Mouse (Mus musculus) bone marrow macrophage, adult 2 months (primary cell): ENCODE measurements around the gene 2610318N02Rik. TPM values are rescaled to one million over a fixed set of nuclear protein-coding genes. Genes with fewer than 3 reads are reported as not detected.

Source experiments
- H3K27ac ChIP-seq: 2 replicates; pipeline ENCODE4 v1.5.1; 2012; ENCODE audit warnings: low read depth, low read length; ENCODE audit not compliant: insufficient read depth
- H3K4me1 ChIP-seq: 2 replicates; pipeline ENCODE4 v1.6.1; 2012; ENCODE audit warnings: low read length; ENCODE audit not compliant: control insufficient read depth, insufficient read depth
- H3K4me3 ChIP-seq: 2 replicates; pipeline ENCODE4 v1.5.1; 2012; ENCODE audit warnings: mild to moderate bottlenecking, low read length, moderate library complexity; ENCODE audit not compliant: insufficient read depth
- CTCF ChIP-seq: IDR thresholded peaks from 2 replicates; pipeline ENCODE4 v1.5.1; 2012; ENCODE audit warnings: low read depth, mild to moderate bottlenecking, low read length, moderate library complexity
- POLR2A ChIP-seq: IDR thresholded peaks from 2 replicates; pipeline ENCODE4 v1.6.1; 2012; ENCODE audit warnings: mild to moderate bottlenecking, low read depth, low read length, borderline replicate concordance
- polyA plus RNA-seq: library from polyadenylated mRNA; stranded (reverse); fragments of >200 nt; gene quantifications from 2 replicates; pipeline ENCODE4 v1.2.4, GENCODE M21; 2012; ENCODE audit not compliant: missing spikeins, insufficient read depth, insufficient read length

Gene 2610318N02Rik
- polyA plus RNA-seq, 1 experiment: 3.7 TPM

DNA sequence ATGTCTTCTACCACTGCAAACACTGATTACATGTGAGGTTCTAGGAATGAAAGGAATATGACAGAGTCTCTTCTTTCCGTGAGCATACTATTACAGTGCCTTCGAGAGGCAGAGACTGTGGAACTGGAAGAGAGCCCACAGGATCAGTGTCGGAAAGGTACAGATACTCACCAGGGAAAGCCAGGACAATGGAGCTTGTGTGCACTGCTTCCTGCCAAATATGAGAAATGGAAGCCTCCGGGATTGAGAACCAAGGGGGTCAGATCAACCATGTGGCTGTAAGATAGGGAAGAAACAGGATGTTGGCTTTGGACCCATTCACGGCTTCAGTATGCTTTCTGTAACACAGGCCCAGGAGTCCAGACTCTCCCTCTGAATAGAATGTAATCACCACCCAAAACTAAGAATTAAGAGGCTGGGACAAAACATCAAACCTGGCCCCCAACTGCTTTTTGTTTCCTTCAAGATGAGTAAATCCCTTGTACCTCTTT is 7.6 kb downstream of the 2610318N02Rik start:
- no peaks in the 10 kb centered on the region for H3K4me1 ChIP-seq
- TF ChIP-seq POLR2A (no peak), CTCF (no peak)

GRCm38 (mm10) chr16:17110771-17111743 is 13.9 kb downstream of the 2610318N02Rik start, which contains the start of gene Ppil2:
Gene Ppil2 (minus strand): TSS chr16:17111257.
- no peak for TF ChIP-seq CTCF
- no peak for TF ChIP-seq POLR2A
- peaks cover 9% of the 10 kb centered on the region for H3K4me1 ChIP-seq
- H3K27ac ChIP-seq: peak within 1 kb of the TSS; percentile 74
- H3K4me3 ChIP-seq: peak within 1 kb of the TSS; percentile 96

More for the DNA sequence above, 7.6 kb downstream of the 2610318N02Rik start:
- no peak overlapping the region for H3K27ac ChIP-seq
- H3K4me3 ChIP-seq: no peak overlapping the region

- TF ChIP-seq POLR2A (no peak), CTCF (no peak)
- no peak overlapping the region for H3K4me3 ChIP-seq
- H3K27ac ChIP-seq: no peak overlapping the region
- H3K4me1 ChIP-seq: peaks cover 4% of the 10 kb centered on the region
These were observed 20.4 kb downstream of the 2610318N02Rik start for GRCm38 (mm10) chr16:17104600-17104999.

- TF ChIP-seq CTCF: no peak
- no peak for TF ChIP-seq POLR2A
- H3K4me3 ChIP-seq: no peak overlapping the region
- H3K4me1 ChIP-seq: peaks cover 2% of the 10 kb centered on the region
- H3K27ac ChIP-seq: no peak overlapping the region
These were observed 22.2 kb downstream of the 2610318N02Rik start for GRCm38 (mm10) chr16:17102630-17103220.

DNA sequence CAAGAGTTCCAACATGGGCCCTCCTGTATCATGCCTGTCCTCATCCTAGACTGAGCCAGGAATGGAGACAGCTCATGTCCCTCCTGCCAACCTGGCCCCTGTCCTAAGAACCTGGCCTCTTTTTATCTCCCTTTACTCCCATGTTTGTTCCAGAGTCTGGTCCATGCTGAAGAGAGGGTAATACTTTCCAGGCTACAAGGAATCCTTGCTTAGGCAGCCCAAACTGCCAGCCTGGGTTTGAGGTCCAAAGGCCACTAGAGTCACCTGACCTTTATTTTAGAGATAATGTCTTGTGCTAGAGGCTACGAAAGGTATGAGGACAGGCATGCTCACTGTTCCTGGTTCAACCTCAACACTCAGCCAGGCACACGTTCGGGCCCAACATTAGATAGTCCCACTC is 28.0 kb downstream of the 2610318N02Rik start:
- TF ChIP-seq CTCF (no peak), POLR2A (no peak)
- H3K4me3 ChIP-seq: no peak overlapping the region
- peaks cover under 1% of the 10 kb centered on the region for H3K4me1 ChIP-seq
- no peak overlapping the region for H3K27ac ChIP-seq

GRCm38 (mm10) chr16:17088346-17088745 is 36.6 kb downstream of the 2610318N02Rik start:
- TF ChIP-seq CTCF: no peak
- no peak for TF ChIP-seq POLR2A
- Histone ChIP-seq H3K27ac (no peak overlapping the region), H3K4me3 (no peak overlapping the region), H3K4me1 (peaks cover 47% of the 10 kb centered on the region)

GRCm38 (mm10) chr16:17086669-17087193 is 38.2 kb downstream of the 2610318N02Rik start:
- Histone ChIP-seq H3K4me3 (no peak overlapping the region), H3K4me1 (peaks cover 44% of the 10 kb centered on the region), H3K27ac (no peak overlapping the region)

GRCm38 (mm10) chr16:17086241-17086640 is 38.7 kb downstream of the 2610318N02Rik start:
- TF ChIP-seq CTCF: no peak

More at GRCm38 (mm10) chr16:17086669-17087193, 38.2 kb downstream of the 2610318N02Rik start:
- no peak for TF ChIP-seq CTCF
- TF ChIP-seq POLR2A: no peak

GRCm38 (mm10) chr16:17085636-17086035 is 39.3 kb downstream of the 2610318N02Rik start:
- Histone ChIP-seq H3K4me3 (no peak overlapping the region), H3K27ac (no peak overlapping the region), H3K4me1 (peaks cover 33% of the 10 kb centered on the region)
- TF ChIP-seq POLR2A: no peak
- TF ChIP-seq CTCF: no peak

More at GRCm38 (mm10) chr16:17086241-17086640, 38.7 kb downstream of the 2610318N02Rik start:
- no peak overlapping the region for H3K4me3 ChIP-seq
- H3K27ac ChIP-seq: no peak overlapping the region
- peaks cover 39% of the 10 kb centered on the region for H3K4me1 ChIP-seq

GRCm38 (mm10) chr16:17082121-17082792 is 42.7 kb downstream of the 2610318N02Rik start:
- Histone ChIP-seq H3K4me1 (peaks cover 18% of the 10 kb centered on the region), H3K27ac (no peak overlapping the region), H3K4me3 (no peak overlapping the region)
- TF ChIP-seq POLR2A: no peak
- TF ChIP-seq CTCF: no peak
